Mouse (Mus musculus) heart, embryonic 11.5 days (tissue): ENCODE results near the gene Exoc8. TPM values are rescaled to one million over a fixed set of nuclear protein-coding genes. Genes with fewer than 3 reads are reported as not detected.

Source experiments
- ATAC-seq: fragments of 200-750 bp; cut with Nextera tagmentation; replicated peaks from 2 replicates; pipeline ENCODE4 v1.8.0; 2017; ENCODE audit warnings: moderate library complexity; ENCODE audit not compliant: insufficient number of reproducible peaks, low FRiP score, low TSS enrichment
- H3K27ac ChIP-seq: fragments of 300-500 bp; sonication (generic); 2 replicates; pipeline ENCODE4 v1.5.1; 2014; ENCODE audit warnings: mild to moderate bottlenecking, low read depth, low read length
- H3K27me3 ChIP-seq: fragments of 300-500 bp; sonication (generic); 2 replicates; pipeline ENCODE4 v1.6.1; 2014; ENCODE audit warnings: mild to moderate bottlenecking, low read length, mixed read lengths; ENCODE audit not compliant: control insufficient read depth, insufficient read depth
- H3K36me3 ChIP-seq: fragments of 300-500 bp; sonication (generic); 2 replicates; pipeline ENCODE4 v1.6.1; 2014; ENCODE audit warnings: mild to moderate bottlenecking, low read length, moderate library complexity, mixed read lengths; ENCODE audit not compliant: control insufficient read depth, insufficient read depth
- H3K4me1 ChIP-seq: fragments of 300-500 bp; sonication (generic); 2 replicates; pipeline ENCODE4 v1.6.1; 2014; ENCODE audit warnings: low read length; ENCODE audit not compliant: control insufficient read depth, insufficient read depth
- H3K4me2 ChIP-seq: fragments of 300-500 bp; sonication (generic); 2 replicates; pipeline ENCODE4 v1.6.1; 2014; ENCODE audit warnings: mild to moderate bottlenecking, moderate library complexity
- H3K4me3 ChIP-seq: fragments of 300-500 bp; sonication (generic); 2 replicates; pipeline ENCODE4 v1.5.1; 2014; ENCODE audit warnings: low read depth, low read length
- H3K9ac ChIP-seq: fragments of 300-500 bp; sonication (generic); 2 replicates; pipeline ENCODE4 v1.6.1; 2014; ENCODE audit warnings: mild to moderate bottlenecking, low read depth, low read length, moderate library complexity
- H3K9me3 ChIP-seq: fragments of 300-500 bp; sonication (generic); replicated peaks from 2 replicates; pipeline ENCODE4 v1.6.1; 2016; ENCODE audit warnings: low read length; ENCODE audit not compliant: control insufficient read depth
- WGBS: fragments of 180-500 bp; shearing (Covaris S2); extraction: QIAGEN DNeasy Blood & Tissue Kit; methylation state at CpG from one replicate; pipeline ENCODE4 v1.1.7; 2014; ENCODE audit not compliant: insufficient replicate concordance; 5-methylcytosine and 5-hydroxymethylcytosine counted together
- polyA plus RNA-seq: library from polyadenylated mRNA; unstranded; fragments of >200 nt; fragmentation: Nextera tagmentation; extraction: Ambion mirVana; gene quantifications from 2 replicates; pipeline ENCODE4 v1.2.1, GENCODE M21; 2014

Exoc8 gene
- polyA plus RNA-seq, 1 experiment from 2014 or later, result 5.9 TPM

GRCm38 (mm10) chr8:124871474-124871873 is 26.0 kb downstream of the Exoc8 start:
- peaks cover 26% of the 10 kb centered on the region for H3K36me3 ChIP-seq
- peaks cover 29% of the 10 kb centered on the region for H3K4me1 ChIP-seq

GRCm38 (mm10) chr8:124869708-124870107 is 27.8 kb downstream of the Exoc8 start:
- H3K27me3 ChIP-seq, result no peaks in the 10 kb centered on the region
- H3K4me3 ChIP-seq, result no peak overlapping the region
- H3K9me3 ChIP-seq, result no peaks in the 10 kb centered on the region
- WGBS, result 59% methylated on average over 6 of the region's 6 CpGs
- peaks cover 23% of the 10 kb centered on the region for H3K36me3 ChIP-seq
- no peak overlapping the region for H3K9ac ChIP-seq
- ATAC-seq, result no peak
- H3K4me2 ChIP-seq, result no peak overlapping the region
- no peak overlapping the region for H3K27ac ChIP-seq
- H3K4me1 ChIP-seq, result peaks cover 39% of the 10 kb centered on the region

More at GRCm38 (mm10) chr8:124871474-124871873, 26.0 kb downstream of the Exoc8 start:
- no peak for ATAC-seq
- Histone ChIP-seq H3K9ac (no peak overlapping the region), H3K9me3 (no peaks in the 10 kb centered on the region), H3K4me2 (no peak overlapping the region), H3K4me3 (no peak overlapping the region), H3K27ac (no peak overlapping the region), H3K27me3 (no peaks in the 10 kb centered on the region)
- 92% methylated on average over 7 of the region's 7 CpGs for WGBS

- H3K4me2 ChIP-seq, result no peak overlapping the region
- no peak overlapping the region for H3K9ac ChIP-seq
- no peak overlapping the region for H3K4me3 ChIP-seq
- peaks cover 7% of the 10 kb centered on the region; the same call in 1 of the 2 replicates for H3K36me3 ChIP-seq
- no peaks in the 10 kb centered on the region for H3K27me3 ChIP-seq
- H3K4me1 ChIP-seq, result peaks cover 36% of the 10 kb centered on the region
- no peak for ATAC-seq
- no peaks in the 10 kb centered on the region for H3K9me3 ChIP-seq
- H3K27ac ChIP-seq, result 0 out of 2 replicates have a peak overlapping the region, but pooled peaks have one; percentile 18
- WGBS, result 28% methylated on average over 2 of the region's 2 CpGs
Observed at GRCm38 (mm10) chr8:124867126-124867525, 30.4 kb downstream of the Exoc8 start.

GRCm38 (mm10) chr8:124866669-124867068 is 30.8 kb downstream of the Exoc8 start:
- WGBS, result 31% methylated on average over 3 of the region's 3 CpGs
- 0 out of 2 replicates have a peak, but pooled peaks cover 3% of the 10 kb centered on the region for H3K36me3 ChIP-seq
- peak overlapping the region; percentile 18; the same call in 1 of the 2 replicates for H3K27ac ChIP-seq
- no peak overlapping the region for H3K4me3 ChIP-seq
- ATAC-seq, result no peak
- H3K9ac ChIP-seq, result no peak overlapping the region
- no peaks in the 10 kb centered on the region for H3K27me3 ChIP-seq
- H3K9me3 ChIP-seq, result no peaks in the 10 kb centered on the region
- no peak overlapping the region for H3K4me2 ChIP-seq
- H3K4me1 ChIP-seq, result peaks cover 39% of the 10 kb centered on the region

GRCm38 (mm10) chr8:124863729-124864128 is 33.8 kb downstream of the Exoc8 start:
- Histone ChIP-seq H3K27ac (peak overlapping the region; percentile 92; the same call in 1 of the 2 replicates), H3K27me3 (no peaks in the 10 kb centered on the region), H3K4me2 (peak overlapping the region; percentile 87), H3K36me3 (peaks cover 7% of the 10 kb centered on the region; the same call in 1 of the 2 replicates), H3K4me3 (peak overlapping the region; percentile 94), H3K9me3 (no peaks in the 10 kb centered on the region), H3K9ac (peak overlapping the region; percentile 98), H3K4me1 (peaks cover 46% of the 10 kb centered on the region)
- ATAC-seq, result no peak
- 16% methylated on average over 8 of the region's 8 CpGs for WGBS

- H3K9ac ChIP-seq, result peak overlapping the region; percentile 98
- H3K4me2 ChIP-seq, result peak overlapping the region; percentile 87
- under 1% methylated on average over 33 of the region's 33 CpGs for WGBS
- H3K27me3 ChIP-seq, result no peaks in the 10 kb centered on the region
- H3K9me3 ChIP-seq, result no peaks in the 10 kb centered on the region
- peak overlapping the region; percentile 94 for H3K4me3 ChIP-seq
- peak; percentile 72 for ATAC-seq
- peaks cover 12% of the 10 kb centered on the region for H3K36me3 ChIP-seq
- H3K27ac ChIP-seq, result peak overlapping the region; percentile 92
- H3K4me1 ChIP-seq, result peaks cover 42% of the 10 kb centered on the region
Observed at GRCm38 (mm10) chr8:124863163-124863677, 34.3 kb downstream of the Exoc8 start.

GRCm38 (mm10) chr8:124862321-124863162 is 35.0 kb downstream of the Exoc8 start, which contains the start of the genes Gnpat and 2810004N23Rik:
TSS of gene Gnpat (plus strand) at chr8:124863033.
TSS of gene 2810004N23Rik (minus strand) at chr8:124863120.
- Histone ChIP-seq H3K27me3 (no peaks in the 10 kb centered on the region), H3K4me3 (peak within 1 kb of the TSS; percentile 94), H3K36me3 (peaks cover 19% of the 10 kb centered on the region), H3K9me3 (no peaks in the 10 kb centered on the region), H3K9ac (peak within 1 kb of the TSS; percentile 98), H3K27ac (peak within 1 kb of the TSS; percentile 92), H3K4me1 (peaks cover 36% of the 10 kb centered on the region), H3K4me2 (peak within 1 kb of the TSS; percentile 87)
- peak; percentile 93 for ATAC-seq
- under 1% methylated on average over 53 of the region's 55 CpGs for WGBS

GRCm38 (mm10) chr8:124860188-124860587 is 37.3 kb downstream of the Exoc8 start:
- peak overlapping the region; percentile 68 for H3K27ac ChIP-seq
- peak overlapping the region; percentile 34; the same call in 1 of the 2 replicates for H3K4me2 ChIP-seq
- H3K36me3 ChIP-seq, result peaks cover 34% of the 10 kb centered on the region
- H3K4me1 ChIP-seq, result peaks cover 18% of the 10 kb centered on the region
- WGBS, result 53% methylated on average over 3 of the region's 3 CpGs
- no peak overlapping the region for H3K9ac ChIP-seq
- H3K27me3 ChIP-seq, result no peaks in the 10 kb centered on the region
- ATAC-seq, result no peak
- no peak overlapping the region for H3K4me3 ChIP-seq
- no peaks in the 10 kb centered on the region for H3K9me3 ChIP-seq
